ENCODE assay signal across 10 mouse cellular contexts in genomic region chr6:86009980-86010379, GRCm38 (mm10). TPM values are rescaled to one million over a fixed set of nuclear protein-coding genes. Genes with fewer than 3 reads are reported as not detected.
DNase-seq lines count a peak whose midpoint lies in the region; ATAC-seq lines count a peak whose summit lies in the region.
"Had no signal": no experiment of that assay in that cellular context is flagged by ENCODE, and none has a peak within 500 bp of the region (broad histone marks: within the 10 kb centered on the region; RNA-seq: fewer than 3 reads in every experiment).

No protein-coding gene starts in this region.

- H3K27ac ChIP-seq in neural tube, embryonic 15.5 days (replicated peaks) = no peak overlapping the region

- H3K4me2 ChIP-seq in neural tube, embryonic 15.5 days = no peak overlapping the region

- DNase-seq in neural tube, embryonic 10.5 days (ENCODE audit: extremely low spot score, low spot score) = peak; percentile 54
- DNase-seq in ZHBTc4 (ENCODE audit: low read depth, low spot score) = peak; percentile 83
- DNase-seq in cerebellum, postnatal 25 days = peak; percentile 73 to 78
- peak; percentile 60 to 75 for DNase-seq in left cerebral cortex, postnatal 14 days (ENCODE audit: low spot score in 2 of 2)
- DNase-seq in naive thymus-derived CD4-positive, alpha-beta T cell, adult 2 months (ENCODE audit: low read depth) = peak; percentile 62
- DNase-seq in thymus, postnatal 14 days = peak; percentile 58

- no peaks in the 10 kb centered on the region for H3K36me3 ChIP-seq in neural tube, embryonic 15.5 days

- no peak; the same call in 1 of the 2 replicates for ATAC-seq in neural tube, embryonic 15.5 days (ENCODE audit: low FRiP score)
- ATAC-seq in granulocyte monocyte progenitor cell, adult 5-6 weeks (replicated peaks; ENCODE audit: poor library complexity, severe bottlenecking) = peak; percentile 59

- H3K9ac ChIP-seq in neural tube, embryonic 15.5 days (replicated peaks) = no peak overlapping the region

- intact Hi-C loops in left cerebral cortex, postnatal 14 days (cut with DNase I) = loop anchor here (5.0 to 10.0 kb wide), 3 partner anchors 48 to 175 kb away; partner anchors contain the start of genes Dusp11 and Nat8

- no peak overlapping the region for H3K4me3 ChIP-seq in neural tube, embryonic 15.5 days (replicated peaks)

- no peaks in the 10 kb centered on the region for H3K9me3 ChIP-seq in neural tube, embryonic 15.5 days (replicated peaks)

- H3K27me3 ChIP-seq in neural tube, embryonic 15.5 days (replicated peaks) = no peaks in the 10 kb centered on the region

- no peaks in the 10 kb centered on the region for H3K4me1 ChIP-seq in neural tube, embryonic 15.5 days

- 45% methylated on average over 4 of the region's 4 CpGs for WGBS in neural tube, embryonic 15.5 days

RNA-seq across cellular contexts. Expression of gene Figla, which starts 6.0 kb away (rescaled TPM):
- polyA plus RNA-seq in neural tube, embryonic 15.5 days (2015; fragmentation: Nextera tagmentation; extraction: Ambion mirVana) = not detected in 2 replicates
- total RNA-seq in granulocyte monocyte progenitor cell, adult 5-6 weeks (2014; fragmentation: Nextera tagmentation) = not detected in 2 replicates
- total RNA-seq in granulocyte monocyte progenitor cell, adult 5-6 weeks (2017) = not detected in 2 replicates
- not detected for total RNA-seq in left cerebral cortex, postnatal 14 days (2021)
- total RNA-seq: gastrocnemius, postnatal 4 days; neutrophil, adult 5-6 weeks had no signal

RNA-seq across cellular contexts. Expression of gene Add2, which starts 18.5 kb away (rescaled TPM):
- polyA plus RNA-seq in neural tube, embryonic 15.5 days (2015; fragmentation: Nextera tagmentation; extraction: Ambion mirVana) = 107 and 130 TPM in 2 replicates
- 0.21 TPM in 1 of 2 replicates, not detected in the other for total RNA-seq in granulocyte monocyte progenitor cell, adult 5-6 weeks (2014; fragmentation: Nextera tagmentation)
- total RNA-seq in granulocyte monocyte progenitor cell, adult 5-6 weeks (2017) = 0.22 and 1.5 TPM in 2 replicates
- total RNA-seq in left cerebral cortex, postnatal 14 days (2021) = 100 to 1,000 TPM; 225 to 236 TPM
- total RNA-seq: neutrophil, adult 5-6 weeks had no signal

RNA-seq across cellular contexts. Expression of gene Dusp11, which starts 48.5 kb away (rescaled TPM):
- polyA plus RNA-seq in neural tube, embryonic 15.5 days (2015; fragmentation: Nextera tagmentation; extraction: Ambion mirVana) = 47.8 and 55.0 TPM in 2 replicates
- 56.9 and 57.9 TPM in 2 replicates for total RNA-seq in granulocyte monocyte progenitor cell, adult 5-6 weeks (2014; fragmentation: Nextera tagmentation)
- total RNA-seq in granulocyte monocyte progenitor cell, adult 5-6 weeks (2017) = 44.0 and 45.4 TPM in 2 replicates
- total RNA-seq in left cerebral cortex, postnatal 14 days (2021) = 10 to 100 TPM; 75.4 to 78.5 TPM

Comparison
In these comparisons a context has a peak if more than half of its experiments do, and no peak if none do; other contexts are left out.
1. RNA of gene Add2, which starts 18.5 kb away (total RNA-seq): 225 to 236 TPM in left cerebral cortex, postnatal 14 days; 0.21 to 1.5 TPM in granulocyte monocyte progenitor cell, adult 5-6 weeks; every median in the first group is over 10 times any median in the second.
2. Peak in every context shown above with its lines, with median percentiles within 50 percentile points of each other: DNase-seq.